Mouse (Mus musculus): ENCODE measurements at regions not wholly inside any gene's neighbourhood (a gene's known extent, or its start where the extent isn't known, plus 50 kb on each side); places are given as distances from the start of the nearest gene placed in this dataset.
A peak's percentile ranks its signal among the peaks of the same experiment; 100 is the strongest.

DNA sequence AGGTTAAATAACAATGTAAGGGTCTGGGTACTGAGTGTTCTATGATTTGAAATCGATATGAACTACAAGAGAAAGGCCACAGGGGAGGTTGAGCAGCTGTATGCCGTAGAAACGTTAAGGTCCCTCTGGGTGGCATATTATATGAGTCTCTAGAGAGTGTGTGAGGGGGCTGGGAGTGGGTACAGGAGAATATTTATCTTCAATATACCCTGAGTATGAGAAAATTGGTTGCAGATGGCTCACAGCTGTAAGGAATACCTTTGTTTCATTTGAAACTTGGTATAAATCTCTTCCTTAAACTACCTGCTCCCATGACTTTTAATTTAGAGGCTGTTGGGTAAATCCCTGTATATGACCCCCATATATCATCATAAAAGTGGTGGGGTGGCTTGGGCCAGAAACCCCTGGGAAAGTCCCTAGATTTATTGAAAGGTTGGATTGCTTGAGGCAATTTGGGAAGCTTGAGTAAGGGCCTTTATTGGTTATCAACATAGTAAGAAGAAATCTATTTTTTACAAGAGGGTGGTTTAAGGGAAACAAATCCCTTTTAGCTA lies 128.7 kb upstream of the Prkg2 start:
- no peak overlapping the region for H3K4me2 ChIP-seq (replicated peaks; ENCODE audit: low read depth, low read length)
- WGBS = 28% methylated on average over 3 of the region's 3 CpGs
- no peak for ATAC-seq (ENCODE audit: low FRiP score, low TSS enrichment)

DNA sequence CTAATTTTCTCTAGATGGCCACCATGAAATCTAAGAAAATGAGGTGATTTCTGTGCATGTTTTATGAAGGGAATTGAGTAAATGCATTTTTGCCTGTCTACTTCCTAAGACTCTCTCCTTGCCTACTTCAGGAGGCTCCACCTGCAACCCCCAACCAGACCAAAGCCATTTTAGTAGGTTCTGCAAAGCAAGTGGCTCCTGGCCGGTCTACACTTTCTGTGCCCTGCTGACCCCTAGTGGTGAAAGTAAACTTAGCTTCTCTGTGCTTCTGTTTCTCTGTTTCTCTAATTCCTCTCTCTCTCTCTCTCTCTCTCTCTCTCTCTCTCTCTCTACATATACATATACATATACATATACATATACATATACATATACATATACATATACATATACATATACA lies 120.8 kb upstream of the Prkg2 start:
- no peaks in the 10 kb centered on the region for H3K27me3 ChIP-seq (ENCODE audit: insufficient read depth, low read length)
- H3K4me2 ChIP-seq (replicated peaks; ENCODE audit: low read depth, low read length) = no peak overlapping the region
- H3K9me3 ChIP-seq (ENCODE audit: low read length) = no peaks in the 10 kb centered on the region
- no peaks in the 10 kb centered on the region for H3K36me3 ChIP-seq (ENCODE audit: insufficient read depth, low read length)
- H3K27ac ChIP-seq (ENCODE audit: low read length) = no peak overlapping the region
- no peaks in the 10 kb centered on the region for H3K4me1 ChIP-seq (ENCODE audit: insufficient read depth, low read length)
- no peak overlapping the region for H3K4me3 ChIP-seq (ENCODE audit: low read length)
- ATAC-seq (ENCODE audit: low FRiP score, low TSS enrichment) = no peak
- 6% methylated on average over 1 of the region's 1 CpGs for WGBS
- no peak overlapping the region for H3K9ac ChIP-seq (replicated peaks; ENCODE audit: low read length)

More for the DNA sequence above, 128.7 kb upstream of the Prkg2 start:
- no peaks in the 10 kb centered on the region for H3K36me3 ChIP-seq (ENCODE audit: insufficient read depth, low read length)
- H3K9me3 ChIP-seq (ENCODE audit: low read length) = no peaks in the 10 kb centered on the region
- H3K9ac ChIP-seq (replicated peaks; ENCODE audit: low read length) = no peak overlapping the region
- no peak overlapping the region for H3K4me3 ChIP-seq (ENCODE audit: low read length)
- H3K27me3 ChIP-seq (ENCODE audit: insufficient read depth, low read length) = no peaks in the 10 kb centered on the region
- H3K27ac ChIP-seq (ENCODE audit: low read length) = no peak overlapping the region
- no peaks in the 10 kb centered on the region for H3K4me1 ChIP-seq (ENCODE audit: insufficient read depth, low read length)

DNA sequence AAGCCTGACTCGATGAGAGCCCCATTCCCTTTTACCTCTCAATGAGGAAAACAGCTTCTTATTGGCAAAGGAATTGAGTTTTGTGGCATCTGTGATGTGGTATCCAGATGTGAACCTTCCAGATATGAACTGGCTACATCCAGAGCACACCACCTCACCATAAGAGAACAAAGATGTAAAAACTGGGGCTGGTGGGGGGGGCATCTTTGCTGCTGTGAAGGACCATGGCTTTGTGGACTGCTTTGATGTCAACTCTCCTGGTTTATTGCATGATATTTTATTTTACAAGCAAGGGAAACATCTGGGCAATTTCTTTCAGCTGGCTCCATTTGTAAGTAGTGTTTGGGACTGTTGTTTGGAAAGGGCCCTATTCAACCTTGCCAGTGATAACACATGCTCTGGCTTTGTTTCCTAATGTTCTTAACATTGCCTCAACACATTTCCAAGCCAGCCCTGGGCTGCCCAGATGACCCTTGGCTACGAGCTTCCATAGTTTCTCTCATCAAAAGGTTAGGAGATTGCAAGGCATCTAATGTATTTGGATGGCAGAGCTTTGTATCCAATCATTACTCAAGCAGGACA lies 116.2 kb upstream of the Prkg2 start:
- Histone ChIP-seq H3K27ac (ENCODE audit: low read length) (no peak overlapping the region), H3K4me1 (ENCODE audit: insufficient read depth, low read length) (no peaks in the 10 kb centered on the region), H3K36me3 (ENCODE audit: insufficient read depth, low read length) (no peaks in the 10 kb centered on the region), H3K9ac (replicated peaks; ENCODE audit: low read length) (no peak overlapping the region), H3K4me2 (replicated peaks; ENCODE audit: low read depth, low read length) (no peak overlapping the region), H3K27me3 (ENCODE audit: insufficient read depth, low read length) (no peaks in the 10 kb centered on the region), H3K9me3 (ENCODE audit: low read length) (no peaks in the 10 kb centered on the region), H3K4me3 (ENCODE audit: low read length) (no peak overlapping the region)
- 67% methylated on average over 2 of the region's 2 CpGs for WGBS
- ATAC-seq (ENCODE audit: low FRiP score, low TSS enrichment) = no peak

DNA sequence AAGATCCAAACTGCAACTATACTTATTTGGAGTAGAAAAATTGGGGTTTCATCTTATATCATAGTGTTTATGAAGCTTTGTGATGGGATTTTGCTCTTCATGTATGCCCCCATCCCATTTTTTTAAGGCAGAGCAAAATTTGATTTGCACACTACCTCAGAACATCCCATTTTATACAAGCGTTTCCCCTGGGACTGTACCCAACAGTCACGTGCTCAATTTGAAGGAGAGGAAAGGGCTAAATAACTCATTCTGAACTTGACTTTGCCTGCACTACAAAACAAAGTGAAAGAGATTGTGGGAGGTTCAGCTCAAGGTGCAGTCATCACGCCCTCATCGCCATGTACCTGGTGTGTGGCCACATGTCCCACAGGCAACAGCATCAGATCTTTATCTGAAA lies 115.1 kb upstream of the Prkg2 start:
- Histone ChIP-seq H3K4me2 (replicated peaks; ENCODE audit: low read depth, low read length) (no peak overlapping the region), H3K36me3 (ENCODE audit: insufficient read depth, low read length) (no peaks in the 10 kb centered on the region), H3K4me3 (ENCODE audit: low read length) (no peak overlapping the region), H3K27me3 (ENCODE audit: insufficient read depth, low read length) (no peaks in the 10 kb centered on the region), H3K9me3 (ENCODE audit: low read length) (no peaks in the 10 kb centered on the region), H3K9ac (replicated peaks; ENCODE audit: low read length) (no peak overlapping the region), H3K27ac (ENCODE audit: low read length) (no peak overlapping the region), H3K4me1 (ENCODE audit: insufficient read depth, low read length) (no peaks in the 10 kb centered on the region)
- no peak for ATAC-seq (ENCODE audit: low FRiP score, low TSS enrichment)
- 84% methylated on average over 4 of the region's 4 CpGs for WGBS

DNA sequence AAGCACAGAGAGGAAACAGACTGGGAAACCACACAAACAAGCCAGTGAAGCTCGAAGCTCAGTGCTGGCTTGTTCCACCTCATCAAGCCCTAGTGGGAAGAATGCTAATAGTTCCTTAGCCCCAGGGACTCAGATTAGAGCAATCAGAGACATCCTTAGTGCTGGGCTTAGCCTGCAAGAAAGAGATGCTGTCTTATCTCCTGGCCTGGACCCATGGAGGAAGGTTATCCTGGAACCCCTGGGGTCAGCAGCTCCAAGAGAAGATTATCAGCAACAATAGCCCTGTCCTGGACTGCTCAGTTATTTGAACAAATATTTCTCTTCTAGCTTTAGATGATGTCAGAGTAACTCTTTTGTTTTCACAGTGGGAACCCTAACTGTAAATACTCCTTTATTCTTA lies 112.8 kb upstream of the Prkg2 start:
- 13% methylated on average over 1 of the region's 1 CpGs for WGBS

DNA sequence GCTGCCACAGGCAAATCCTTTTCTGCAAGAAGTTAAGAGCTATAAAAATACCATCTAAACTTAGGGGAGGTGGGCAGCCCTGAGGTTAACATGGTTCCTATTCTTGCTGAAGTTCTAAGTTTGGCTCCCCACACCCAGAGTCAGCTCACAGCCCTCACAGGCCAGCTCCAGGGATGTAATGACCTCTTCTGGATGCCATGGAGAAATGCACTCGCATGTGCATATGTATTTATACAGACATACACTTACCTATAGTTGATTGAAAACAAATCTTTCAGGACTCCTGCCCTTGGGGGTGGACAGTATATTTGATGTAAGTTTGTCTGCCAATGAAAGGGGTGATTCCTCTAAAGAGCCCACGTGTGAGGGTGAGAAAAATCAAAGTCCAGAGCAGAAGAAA lies 95.5 kb upstream of the Prkg2 start:
- H3K9me3 ChIP-seq (ENCODE audit: low read length) = no peaks in the 10 kb centered on the region
- H3K27me3 ChIP-seq (ENCODE audit: insufficient read depth, low read length) = no peaks in the 10 kb centered on the region
- no peak overlapping the region for H3K27ac ChIP-seq (ENCODE audit: low read length)
- 79% methylated on average over 2 of the region's 2 CpGs for WGBS
- H3K4me2 ChIP-seq (replicated peaks; ENCODE audit: low read depth, low read length) = no peak overlapping the region
- no peaks in the 10 kb centered on the region for H3K36me3 ChIP-seq (ENCODE audit: insufficient read depth, low read length)
- no peak overlapping the region for H3K4me3 ChIP-seq (ENCODE audit: low read length)
- no peak overlapping the region for H3K9ac ChIP-seq (replicated peaks; ENCODE audit: low read length)
- peaks cover 15% of the 10 kb centered on the region; the same call in 1 of the 2 replicates for H3K4me1 ChIP-seq (ENCODE audit: insufficient read depth, low read length)
- ATAC-seq (ENCODE audit: low FRiP score, low TSS enrichment) = no peak

More for the DNA sequence above, 112.8 kb upstream of the Prkg2 start:
- Histone ChIP-seq H3K27ac (ENCODE audit: low read length) (no peak overlapping the region), H3K9me3 (ENCODE audit: low read length) (no peaks in the 10 kb centered on the region), H3K27me3 (ENCODE audit: insufficient read depth, low read length) (no peaks in the 10 kb centered on the region), H3K4me1 (ENCODE audit: insufficient read depth, low read length) (no peaks in the 10 kb centered on the region), H3K36me3 (ENCODE audit: insufficient read depth, low read length) (no peaks in the 10 kb centered on the region), H3K9ac (replicated peaks; ENCODE audit: low read length) (no peak overlapping the region), H3K4me2 (replicated peaks; ENCODE audit: low read depth, low read length) (no peak overlapping the region), H3K4me3 (ENCODE audit: low read length) (no peak overlapping the region)
- no peak for ATAC-seq (ENCODE audit: low FRiP score, low TSS enrichment)

DNA sequence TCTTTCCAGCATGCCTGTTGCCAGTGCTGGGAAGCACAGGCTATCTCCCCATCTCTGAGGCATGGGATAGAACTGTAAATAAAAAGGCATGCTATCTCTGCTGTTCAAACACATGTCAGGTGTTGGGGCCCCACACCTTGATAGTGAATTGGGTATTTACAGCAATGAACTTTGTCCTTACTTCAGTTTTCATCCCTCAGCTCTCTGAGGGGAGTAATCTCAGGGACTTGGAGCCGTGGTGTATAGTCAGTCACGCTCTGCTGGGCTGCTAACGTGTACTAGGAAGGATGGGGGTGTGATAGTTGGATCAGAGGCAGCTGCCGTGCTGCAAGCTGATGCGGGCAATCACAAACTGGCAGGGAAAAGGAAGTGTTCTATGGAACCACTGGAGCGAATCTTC lies 91.5 kb upstream of the Prkg2 start:
- 24% methylated on average over 6 of the region's 6 CpGs for WGBS
- no peaks in the 10 kb centered on the region for H3K9me3 ChIP-seq (ENCODE audit: low read length)
- H3K9ac ChIP-seq (replicated peaks; ENCODE audit: low read length) = no peak overlapping the region
- no peak overlapping the region for H3K4me3 ChIP-seq (ENCODE audit: low read length)
- no peaks in the 10 kb centered on the region for H3K36me3 ChIP-seq (ENCODE audit: insufficient read depth, low read length)
- H3K27ac ChIP-seq (ENCODE audit: low read length) = no peak overlapping the region
- peaks cover 15% of the 10 kb centered on the region; the same call in 1 of the 2 replicates for H3K4me1 ChIP-seq (ENCODE audit: insufficient read depth, low read length)
- H3K27me3 ChIP-seq (ENCODE audit: insufficient read depth, low read length) = no peaks in the 10 kb centered on the region
- peak; percentile 83 for ATAC-seq (ENCODE audit: low FRiP score, low TSS enrichment)
- H3K4me2 ChIP-seq (replicated peaks; ENCODE audit: low read depth, low read length) = no peak overlapping the region

DNA sequence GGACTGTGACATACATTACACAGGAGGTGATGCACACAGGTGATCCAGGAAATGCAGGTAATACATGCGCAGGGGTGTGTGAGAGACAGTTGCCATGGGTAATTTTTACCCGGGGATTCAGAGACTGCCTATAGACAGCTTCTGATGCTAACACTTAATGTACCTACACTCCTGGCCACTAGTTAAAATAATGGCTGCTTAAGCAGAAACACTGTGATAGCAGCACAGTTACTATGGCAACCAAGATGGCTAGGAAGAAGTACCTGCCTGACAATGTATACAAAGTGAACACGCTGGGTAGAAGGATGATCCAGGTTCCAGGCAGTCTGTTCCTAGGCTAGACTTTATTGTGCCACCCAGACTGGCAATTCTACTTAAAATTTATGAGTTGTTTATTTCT lies 88.3 kb upstream of the Prkg2 start:
- Histone ChIP-seq H3K4me2 (replicated peaks; ENCODE audit: low read depth, low read length) (no peak overlapping the region), H3K9ac (replicated peaks; ENCODE audit: low read length) (no peak overlapping the region), H3K9me3 (ENCODE audit: low read length) (no peaks in the 10 kb centered on the region), H3K4me3 (ENCODE audit: low read length) (no peak overlapping the region), H3K27ac (ENCODE audit: low read length) (no peak overlapping the region), H3K4me1 (ENCODE audit: insufficient read depth, low read length) (peaks cover 11% of the 10 kb centered on the region; the same call in 1 of the 2 replicates), H3K27me3 (ENCODE audit: insufficient read depth, low read length) (no peaks in the 10 kb centered on the region), H3K36me3 (ENCODE audit: insufficient read depth, low read length) (no peaks in the 10 kb centered on the region)
- 89% methylated on average over 3 of the region's 3 CpGs for WGBS
- ATAC-seq (ENCODE audit: low FRiP score, low TSS enrichment) = no peak

DNA sequence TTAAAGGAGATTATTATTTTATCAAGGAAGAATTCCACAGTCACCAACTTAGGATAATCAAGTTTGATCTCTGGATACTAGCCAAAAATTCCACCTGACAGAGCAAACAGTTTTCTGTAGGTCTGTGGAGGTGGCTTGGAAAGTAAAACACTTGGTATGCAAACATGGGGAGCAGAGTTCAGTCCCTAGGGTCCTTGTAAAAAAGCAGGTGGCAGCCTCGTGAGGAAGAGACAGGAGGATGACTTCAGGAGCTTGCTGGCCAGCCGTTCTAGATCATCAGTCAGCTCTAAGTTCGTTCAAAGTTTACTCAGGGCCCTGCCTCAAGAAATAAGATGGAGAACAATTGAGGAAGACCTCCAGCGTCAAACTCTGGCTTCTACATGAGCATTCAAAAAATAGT lies 74.6 kb upstream of the Prkg2 start:
- Histone ChIP-seq H3K4me3 (ENCODE audit: low read length) (no peak overlapping the region), H3K9ac (replicated peaks; ENCODE audit: low read length) (no peak overlapping the region), H3K36me3 (ENCODE audit: insufficient read depth, low read length) (no peaks in the 10 kb centered on the region), H3K4me2 (replicated peaks; ENCODE audit: low read depth, low read length) (no peak overlapping the region), H3K27me3 (ENCODE audit: insufficient read depth, low read length) (no peaks in the 10 kb centered on the region), H3K27ac (ENCODE audit: low read length) (no peak overlapping the region), H3K4me1 (ENCODE audit: insufficient read depth, low read length) (no peaks in the 10 kb centered on the region), H3K9me3 (ENCODE audit: low read length) (no peaks in the 10 kb centered on the region)
- ATAC-seq (ENCODE audit: low FRiP score, low TSS enrichment) = no peak
- WGBS = 54% methylated on average over 4 of the region's 4 CpGs

DNA sequence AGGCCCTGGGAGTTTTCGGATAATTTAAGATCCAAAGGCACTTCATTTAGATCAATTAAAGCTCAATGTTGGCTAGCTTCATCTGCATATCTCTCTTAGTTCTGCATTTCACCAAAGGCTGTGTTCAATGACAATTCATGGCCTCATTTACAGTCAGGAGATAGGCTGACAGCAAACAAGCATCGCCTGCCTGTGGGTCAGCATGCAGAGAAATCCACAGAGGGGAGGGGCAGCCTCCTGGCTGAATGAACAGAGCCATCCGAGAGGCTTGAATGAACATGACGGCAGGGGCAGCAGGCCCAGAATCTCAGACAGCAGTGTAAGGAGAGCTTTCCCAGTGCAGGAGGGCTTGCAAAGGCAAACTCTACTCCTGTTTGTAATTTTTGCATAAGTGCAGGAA lies 74.1 kb upstream of the Prkg2 start:
- H3K4me1 ChIP-seq (ENCODE audit: insufficient read depth, low read length) = no peaks in the 10 kb centered on the region
- WGBS = 35% methylated on average over 4 of the region's 4 CpGs
- H3K27ac ChIP-seq (ENCODE audit: low read length) = no peak overlapping the region
- H3K9ac ChIP-seq (replicated peaks; ENCODE audit: low read length) = no peak overlapping the region
- no peak overlapping the region for H3K4me2 ChIP-seq (replicated peaks; ENCODE audit: low read depth, low read length)
- H3K27me3 ChIP-seq (ENCODE audit: insufficient read depth, low read length) = no peaks in the 10 kb centered on the region
- H3K36me3 ChIP-seq (ENCODE audit: insufficient read depth, low read length) = no peaks in the 10 kb centered on the region
- H3K9me3 ChIP-seq (ENCODE audit: low read length) = no peaks in the 10 kb centered on the region
- no peak overlapping the region for H3K4me3 ChIP-seq (ENCODE audit: low read length)
- peak; percentile 57; the same call in 1 of the 2 replicates for ATAC-seq (ENCODE audit: low FRiP score, low TSS enrichment)

All from kidney, embryonic 16.5 days (tissue).